Mouse (Mus musculus) T-cell, adult 2 months (primary cell): Measurements from ENCODE around the gene Dock2.

Source experiments
- DNase-seq: peaks from one replicate; pipeline ENCODE4 v3.0.0; 2022; ENCODE audit warnings: low spot score

Dock2 gene

DNA sequence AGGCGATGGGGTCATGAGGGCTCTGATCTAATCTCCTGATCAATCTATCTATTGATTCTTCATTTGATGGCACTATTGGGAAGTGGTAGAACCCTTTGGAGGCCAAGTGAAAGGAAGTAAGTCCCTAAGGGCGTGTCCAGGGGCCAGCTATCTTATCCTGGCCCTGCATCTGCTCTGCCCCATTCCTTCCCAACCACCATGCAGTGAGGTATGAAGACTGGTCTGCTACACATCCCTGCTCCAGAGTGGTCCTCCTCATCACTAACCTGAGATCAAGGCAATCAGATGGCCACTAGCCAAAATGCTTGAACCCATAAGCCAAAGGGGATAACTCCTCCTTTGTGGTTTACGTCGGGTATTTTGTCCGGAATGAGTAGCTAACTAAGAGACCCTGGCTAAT lies 256.5 kb downstream of the Dock2 start:
- no peak for DNase-seq

DNA sequence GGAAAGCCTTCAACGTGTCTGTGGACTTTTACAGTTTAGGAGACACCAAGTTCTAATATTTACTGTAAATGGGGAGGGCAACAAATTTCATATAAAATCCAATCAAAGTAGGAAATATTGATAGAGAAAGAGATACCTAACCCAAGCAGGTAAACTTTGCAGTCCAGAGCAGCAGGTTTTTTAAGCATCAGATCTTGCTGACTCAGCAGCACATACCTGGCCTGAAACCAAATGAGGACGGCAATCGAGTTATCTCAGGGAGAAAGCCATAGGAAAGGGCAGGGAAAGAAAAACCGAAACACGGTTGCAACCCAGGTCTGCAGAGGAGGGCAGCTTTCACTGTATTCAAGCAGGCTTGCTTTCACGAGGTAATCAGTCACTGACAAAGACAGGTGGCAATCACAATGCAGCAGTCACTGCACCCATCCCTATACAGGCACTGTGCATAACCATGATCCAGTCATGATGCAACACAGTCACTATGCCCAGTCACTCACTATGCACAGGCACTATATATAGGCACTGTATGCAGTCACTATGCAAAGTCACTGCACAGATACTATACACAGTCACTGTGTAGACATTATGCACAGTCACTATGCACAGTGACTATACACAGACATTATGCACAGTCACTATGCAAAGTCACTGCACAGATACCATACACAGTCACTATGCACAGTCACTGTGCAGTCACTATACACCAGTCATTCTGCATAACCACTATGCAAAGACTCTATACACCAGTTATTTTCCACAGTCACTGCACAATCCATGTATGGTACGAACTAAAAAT lies 258.4 kb downstream of the Dock2 start:
- DNase-seq = no peak

DNA sequence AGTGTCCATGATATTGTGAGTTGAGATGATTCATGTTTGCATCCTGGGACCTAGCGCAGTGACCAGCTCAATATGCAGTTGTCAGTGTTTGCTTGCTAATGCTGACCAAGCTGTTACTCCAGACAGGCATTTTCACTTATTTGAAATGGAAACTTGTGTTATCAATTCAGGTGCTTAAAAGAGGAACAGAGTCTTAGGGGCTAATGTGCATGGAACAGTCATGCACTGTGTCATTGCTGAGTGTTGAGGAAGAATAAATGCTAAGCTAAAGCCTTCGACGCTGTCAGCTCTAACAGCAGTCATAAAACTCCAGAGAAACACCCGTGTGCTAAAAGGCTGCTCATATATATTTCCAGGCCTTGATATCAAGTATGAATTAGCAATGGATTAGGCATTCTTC lies 259.1 kb downstream of the Dock2 start:
- DNase-seq = no peak

DNA sequence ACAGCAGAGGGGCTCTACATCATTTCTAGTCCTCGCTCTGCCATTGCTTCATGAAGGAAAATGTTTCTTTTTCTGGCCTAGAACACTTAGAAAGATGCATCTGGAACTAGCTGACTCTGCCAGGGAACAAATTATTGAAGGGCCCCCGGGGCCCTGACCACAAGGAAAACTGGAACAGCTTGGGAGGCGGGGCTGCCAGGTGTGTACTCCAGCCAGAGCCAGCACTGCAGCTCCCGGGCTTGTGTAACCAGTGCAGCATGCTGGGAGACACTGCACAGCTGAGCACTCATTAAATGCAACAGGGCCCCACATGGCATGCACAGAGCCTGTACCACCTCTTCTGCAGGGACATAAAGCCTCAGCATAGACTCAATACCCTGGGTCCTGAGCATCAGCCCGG lies 265.1 kb downstream of the Dock2 start:
- DNase-seq = no peak

GRCm38 (mm10) chr11:34516971-34517370 lies 266.7 kb downstream of the Dock2 start:
- no peak for DNase-seq

DNA sequence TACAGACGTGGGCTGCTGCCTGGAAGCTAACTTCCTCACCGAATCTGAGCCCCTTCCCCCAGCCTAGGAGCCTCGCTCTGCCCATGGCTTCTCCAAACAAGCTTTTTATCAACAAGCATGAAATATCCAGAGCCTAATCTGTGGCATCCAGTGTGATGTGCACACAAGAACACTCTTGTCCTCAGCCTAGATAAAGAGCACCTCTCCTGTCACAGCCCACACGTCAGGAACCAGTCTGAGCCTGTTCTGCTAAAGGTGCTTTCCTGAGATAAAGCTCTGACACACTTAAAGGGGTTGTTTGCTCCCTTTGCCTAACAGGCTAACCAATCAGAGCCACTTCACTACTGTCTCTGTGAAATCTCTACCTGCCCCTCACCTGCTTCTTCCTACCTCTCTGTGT lies 268.4 kb downstream of the Dock2 start:
- no peak for DNase-seq

- no peak for DNase-seq
Observed at GRCm38 (mm10) chr11:34506390-34506789, 277.3 kb downstream of the Dock2 start.

GRCm38 (mm10) chr11:34499663-34500062 lies 284.0 kb downstream of the Dock2 start:
- DNase-seq = no peak

DNA sequence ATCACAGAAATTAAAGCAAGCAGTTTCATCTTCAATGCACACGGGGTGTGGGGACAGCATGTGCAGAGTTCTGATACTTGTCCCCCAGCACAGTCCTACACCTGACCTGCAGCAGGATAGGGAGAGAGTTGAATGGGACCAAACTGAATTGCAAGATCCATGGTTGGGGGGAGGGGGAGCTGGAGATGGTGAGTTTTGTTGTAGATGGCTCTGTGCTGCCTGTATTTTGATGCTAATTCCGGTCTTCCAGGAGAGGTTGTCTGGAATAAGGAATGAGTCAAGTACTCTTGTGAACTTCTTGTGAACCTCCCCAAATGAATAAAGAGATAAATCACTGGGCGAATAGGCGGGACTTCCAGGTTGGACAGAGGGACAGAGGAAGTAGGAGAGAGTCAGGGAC lies 289.0 kb downstream of the Dock2 start:
- DNase-seq = no peak

GRCm38 (mm10) chr11:34492986-34493385 lies 290.7 kb downstream of the Dock2 start:
- DNase-seq = no peak

DNA sequence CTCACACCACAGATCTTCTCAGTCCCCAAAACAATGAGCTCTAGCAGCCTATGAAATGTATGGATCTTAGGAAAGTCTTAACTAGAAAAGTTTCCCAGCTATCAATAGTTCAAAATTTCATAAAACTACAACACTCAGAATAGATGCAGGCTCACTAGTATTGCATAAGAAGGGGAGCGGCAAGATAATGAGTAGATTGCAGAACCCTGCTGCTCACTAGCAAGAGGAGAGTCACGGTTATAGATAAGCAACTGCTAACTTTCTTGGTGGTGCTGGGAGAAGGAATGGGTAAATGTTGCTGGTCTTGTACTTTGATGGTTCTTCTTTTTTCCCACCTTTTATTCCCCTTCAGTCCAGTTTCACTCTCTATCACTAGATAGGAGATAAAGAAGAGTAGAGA lies 291.5 kb downstream of the Dock2 start:
- no peak for DNase-seq

GRCm38 (mm10) chr11:34489548-34489947 lies 294.1 kb downstream of the Dock2 start:
- no peak for DNase-seq

- no peak for DNase-seq
Observed at GRCm38 (mm10) chr11:34479301-34479700, 304.4 kb downstream of the Dock2 start.

DNA sequence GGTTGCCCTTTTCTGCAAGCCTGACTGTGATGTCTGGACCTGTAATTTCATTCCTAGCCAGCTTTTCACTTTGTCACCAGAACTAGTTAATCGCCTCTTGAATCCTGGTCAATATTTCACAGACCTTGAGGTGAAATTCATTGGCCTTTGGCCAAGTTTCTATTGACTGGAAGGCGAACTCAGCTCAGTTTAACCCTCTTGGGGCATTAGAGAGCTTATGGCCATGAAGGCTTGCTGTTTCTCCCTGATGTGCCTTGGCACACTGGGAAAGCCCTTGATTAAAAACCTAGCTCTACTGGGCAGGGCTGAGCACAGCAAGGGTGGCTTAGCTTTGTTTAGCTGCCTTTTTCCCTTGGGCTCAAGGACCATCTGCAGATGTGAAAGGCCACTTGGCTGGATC lies 313.9 kb downstream of the Dock2 start:
- no peak for DNase-seq

DNA sequence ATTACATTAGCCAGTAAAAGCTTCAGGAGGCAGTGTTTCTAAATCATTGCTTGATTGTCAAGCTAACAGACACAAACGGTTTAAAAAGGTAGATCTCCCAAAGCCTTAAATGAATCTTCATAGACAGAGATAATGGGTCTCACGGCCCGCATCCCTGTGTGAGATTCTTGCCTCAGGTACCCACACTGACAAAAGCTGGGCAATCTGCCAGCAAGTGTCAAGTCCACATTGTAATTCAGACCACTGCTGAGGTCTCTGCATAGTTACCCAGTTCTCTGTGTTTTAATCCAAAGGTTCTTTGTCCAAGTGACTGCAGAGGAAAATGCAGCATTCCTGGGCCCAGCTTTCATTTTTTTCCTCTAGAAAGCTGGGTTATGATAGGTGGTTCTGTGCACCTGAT lies 315.1 kb downstream of the Dock2 start:
- no peak for DNase-seq

GRCm38 (mm10) chr11:34467056-34467455 lies 316.6 kb downstream of the Dock2 start:
- no peak for DNase-seq

- DNase-seq = no peak
Observed at GRCm38 (mm10) chr11:34449944-34450343, 333.7 kb downstream of the Dock2 start.

- no peak for DNase-seq
Observed at GRCm38 (mm10) chr11:34447891-34448290, 335.8 kb downstream of the Dock2 start.

DNA sequence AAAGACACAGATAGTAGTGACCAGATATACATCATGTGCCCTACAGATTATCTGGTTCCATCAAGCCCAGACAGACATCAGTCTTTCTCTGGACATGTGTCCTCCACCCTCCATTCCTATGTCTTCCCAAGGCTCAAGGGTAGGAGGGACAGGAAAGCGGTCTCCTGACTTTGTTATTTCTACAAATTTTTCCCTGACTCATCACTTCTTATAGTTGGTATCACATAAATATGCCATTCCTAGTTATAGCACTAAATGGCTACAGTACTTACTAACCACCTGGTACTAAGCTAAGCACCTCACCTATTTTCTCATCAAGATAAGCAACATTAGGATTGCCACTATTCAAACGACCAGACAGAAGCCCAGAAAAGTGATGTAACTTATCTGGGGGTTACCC lies 345.3 kb downstream of the Dock2 start:
- no peak for DNase-seq

DNA sequence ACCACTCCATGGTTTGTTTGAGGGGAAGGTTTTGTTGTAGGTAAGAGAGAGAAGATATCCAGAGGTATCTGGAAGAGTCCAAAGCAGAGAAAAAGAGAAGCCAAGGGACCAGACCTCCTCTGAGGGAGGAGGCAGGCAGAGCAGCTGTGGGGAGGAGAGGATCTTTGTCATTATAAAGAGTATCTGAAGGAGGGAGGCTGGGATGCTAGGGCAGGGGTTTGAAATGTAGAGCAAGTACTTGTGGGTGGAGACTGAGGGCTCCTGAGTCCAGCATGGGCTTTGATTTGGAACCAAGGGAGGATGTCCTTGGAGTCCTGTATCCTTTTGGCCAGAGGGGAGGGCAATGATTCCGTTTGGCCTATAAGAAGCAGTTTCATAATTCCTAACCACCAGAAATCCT lies 346.2 kb downstream of the Dock2 start:
- no peak for DNase-seq

GRCm38 (mm10) chr11:34431978-34432377 lies 351.7 kb downstream of the Dock2 start:
- no peak for DNase-seq

DNA sequence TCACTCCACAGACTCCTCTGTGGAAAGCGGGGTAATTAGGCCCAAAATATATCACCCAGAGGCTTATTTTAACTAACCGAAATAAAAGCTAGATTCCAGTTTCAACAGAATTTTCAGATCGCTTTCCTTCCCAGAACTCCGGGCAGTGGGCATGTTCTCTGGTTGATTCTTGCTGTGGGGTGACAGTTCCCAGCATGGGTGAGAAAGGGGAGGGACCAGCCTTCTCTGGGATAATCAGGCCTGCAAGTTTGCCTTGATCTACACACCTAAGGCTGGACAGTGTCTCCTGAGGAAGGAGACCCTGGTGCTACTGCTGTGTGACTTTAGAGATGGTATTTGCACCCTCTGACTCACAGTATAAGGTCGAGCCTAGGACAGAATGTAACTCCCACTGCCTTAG lies 352.3 kb downstream of the Dock2 start:
- DNase-seq = no peak

GRCm38 (mm10) chr11:34430940-34431339 lies 352.8 kb downstream of the Dock2 start:
- no peak for DNase-seq

GRCm38 (mm10) chr11:34427212-34427611 lies 356.5 kb downstream of the Dock2 start:
- no peak for DNase-seq
